Mouse (Mus musculus) midbrain, embryonic 15.5 days (tissue): ENCODE measurements around the gene Sc5d. TPM values are rescaled to one million over a fixed set of nuclear protein-coding genes. Genes with fewer than 3 reads are reported as not detected.

ENCODE experiments used
- ATAC-seq: fragments of 200-750 bp; cut with Nextera tagmentation; replicated peaks from 2 replicates; pipeline ENCODE4 v1.8.0; 2017; ENCODE audit warnings: moderate TSS enrichment
- H3K27ac ChIP-seq: fragments of 300-500 bp; sonication (generic); 2 replicates; pipeline ENCODE4 v1.5.1; 2015; ENCODE audit warnings: mild to moderate bottlenecking, inconsistent platforms
- H3K27me3 ChIP-seq: fragments of 300-500 bp; sonication (generic); replicated peaks from 2 replicates; pipeline ENCODE4 v1.6.1; 2015; ENCODE audit warnings: inconsistent platforms
- H3K36me3 ChIP-seq: fragments of 300-500 bp; sonication (generic); replicated peaks from 2 replicates; pipeline ENCODE4 v1.6.1; 2015; ENCODE audit warnings: inconsistent platforms
- H3K4me1 ChIP-seq: fragments of 300-500 bp; sonication (generic); 2 replicates; pipeline ENCODE4 v1.6.1; 2015; ENCODE audit warnings: inconsistent platforms
- H3K4me2 ChIP-seq: fragments of 300-500 bp; sonication (generic); 2 replicates; pipeline ENCODE4 v1.6.1; 2015; ENCODE audit warnings: inconsistent platforms, mild to moderate bottlenecking, moderate library complexity
- H3K4me3 ChIP-seq: fragments of 300-500 bp; sonication (generic); 2 replicates; pipeline ENCODE4 v1.5.1; 2015; ENCODE audit warnings: mild to moderate bottlenecking, inconsistent platforms
- H3K9ac ChIP-seq: fragments of 300-500 bp; sonication (generic); 2 replicates; pipeline ENCODE4 v1.6.1; 2015; ENCODE audit warnings: mild to moderate bottlenecking, inconsistent platforms
- H3K9me3 ChIP-seq: fragments of 300-500 bp; sonication (generic); 2 replicates; pipeline ENCODE4 v1.6.1; 2016; ENCODE audit warnings: inconsistent platforms
- WGBS: fragments of 180-500 bp; shearing (Covaris S2); methylation state at CpG from one replicate; pipeline ENCODE4 v1.1.7; 2015; ENCODE audit warnings: mixed read lengths; 5-methylcytosine and 5-hydroxymethylcytosine counted together
- polyA plus RNA-seq: library from polyadenylated mRNA; unstranded; fragments of >200 nt; fragmentation: Nextera tagmentation; extraction: Ambion mirVana; gene quantifications from 2 replicates; pipeline ENCODE4 v1.2.1, GENCODE M21; 2015

Gene Sc5d
- polyA plus RNA-seq, 1 experiment from 2014 or later, result 74.4 TPM

GRCm38 (mm10) chr9:42275027-42275760 lies 11.1 kb upstream of the Sc5d start:
- WGBS, result 69% methylated on average over 13 of the region's 13 CpGs
- H3K27ac ChIP-seq, result no peak overlapping the region
- no peaks in the 10 kb centered on the region for H3K9me3 ChIP-seq
- no peaks in the 10 kb centered on the region for H3K27me3 ChIP-seq
- H3K9ac ChIP-seq, result no peak overlapping the region
- no peak overlapping the region for H3K4me3 ChIP-seq
- no peak for ATAC-seq
- no peak overlapping the region for H3K4me2 ChIP-seq
- no peaks in the 10 kb centered on the region for H3K4me1 ChIP-seq
- no peaks in the 10 kb centered on the region for H3K36me3 ChIP-seq

- Histone ChIP-seq H3K4me1 (no peaks in the 10 kb centered on the region), H3K4me3 (no peak overlapping the region), H3K9ac (no peak overlapping the region), H3K36me3 (no peaks in the 10 kb centered on the region), H3K4me2 (no peak overlapping the region), H3K27ac (no peak overlapping the region), H3K27me3 (no peaks in the 10 kb centered on the region), H3K9me3 (no peaks in the 10 kb centered on the region)
- ATAC-seq, result no peak
- WGBS, result 94% methylated on average over 6 of the region's 6 CpGs
These were observed 9.7 kb upstream of the Sc5d start for GRCm38 (mm10) chr9:42273682-42274296.

- Histone ChIP-seq H3K27ac (no peak overlapping the region), H3K4me3 (no peak overlapping the region), H3K9me3 (no peaks in the 10 kb centered on the region), H3K36me3 (no peaks in the 10 kb centered on the region), H3K9ac (no peak overlapping the region), H3K4me2 (no peak overlapping the region), H3K4me1 (no peaks in the 10 kb centered on the region), H3K27me3 (no peaks in the 10 kb centered on the region)
- WGBS, result 83% methylated on average over 3 of the region's 3 CpGs
- ATAC-seq, result no peak
These were observed 9.1 kb upstream of the Sc5d start for GRCm38 (mm10) chr9:42273174-42273573.

- no peak overlapping the region for H3K27ac ChIP-seq
- ATAC-seq, result no peak
- WGBS, result 76% methylated on average over 4 of the region's 4 CpGs
- no peak overlapping the region for H3K4me2 ChIP-seq
- no peaks in the 10 kb centered on the region for H3K4me1 ChIP-seq
- H3K9ac ChIP-seq, result no peak overlapping the region
- no peaks in the 10 kb centered on the region for H3K9me3 ChIP-seq
- no peaks in the 10 kb centered on the region for H3K27me3 ChIP-seq
- no peak overlapping the region for H3K4me3 ChIP-seq
- no peaks in the 10 kb centered on the region for H3K36me3 ChIP-seq
These were observed 8.6 kb upstream of the Sc5d start for GRCm38 (mm10) chr9:42272690-42273089.

GRCm38 (mm10) chr9:42271456-42271855 lies 7.4 kb upstream of the Sc5d start:
- whole genome bisulfite sequencing, result 81% methylated on average over 5 of the region's 5 CpGs
- no peak overlapping the region for H3K27ac ChIP-seq
- ATAC-seq, result no peak

GRCm38 (mm10) chr9:42270617-42271016 lies 6.6 kb upstream of the Sc5d start:
- Histone ChIP-seq H3K36me3 (no peaks in the 10 kb centered on the region), H3K27me3 (no peaks in the 10 kb centered on the region), H3K9ac (no peak overlapping the region), H3K4me3 (no peak overlapping the region), H3K4me2 (no peak overlapping the region), H3K27ac (no peak overlapping the region), H3K9me3 (no peaks in the 10 kb centered on the region), H3K4me1 (peaks cover under 1% of the 10 kb centered on the region; the same call in 1 of the 2 replicates)
- whole genome bisulfite sequencing, result 90% methylated on average over 3 of the region's 3 CpGs
- no peak for ATAC-seq

More at GRCm38 (mm10) chr9:42271456-42271855, 7.4 kb upstream of the Sc5d start:
- H3K4me1 ChIP-seq, result no peaks in the 10 kb centered on the region
- H3K9ac ChIP-seq, result no peak overlapping the region
- no peak overlapping the region for H3K4me3 ChIP-seq
- H3K9me3 ChIP-seq, result no peaks in the 10 kb centered on the region
- H3K36me3 ChIP-seq, result no peaks in the 10 kb centered on the region
- H3K4me2 ChIP-seq, result no peak overlapping the region
- no peaks in the 10 kb centered on the region for H3K27me3 ChIP-seq

GRCm38 (mm10) chr9:42270081-42270480 lies 6.0 kb upstream of the Sc5d start:
- Histone ChIP-seq H3K4me1 (peaks cover 6% of the 10 kb centered on the region), H3K9ac (no peak overlapping the region), H3K4me3 (no peak overlapping the region), H3K27me3 (no peaks in the 10 kb centered on the region), H3K9me3 (no peaks in the 10 kb centered on the region), H3K4me2 (no peak overlapping the region), H3K27ac (no peak overlapping the region), H3K36me3 (no peaks in the 10 kb centered on the region)
- no peak for ATAC-seq
- 88% methylated on average over 5 of the region's 5 CpGs for WGBS

- no peak overlapping the region for H3K4me2 ChIP-seq
- H3K27me3 ChIP-seq, result no peaks in the 10 kb centered on the region
- no peaks in the 10 kb centered on the region for H3K9me3 ChIP-seq
- H3K27ac ChIP-seq, result no peak overlapping the region
- H3K4me3 ChIP-seq, result no peak overlapping the region
- 88% methylated on average over 5 of the region's 5 CpGs for WGBS
- H3K4me1 ChIP-seq, result peaks cover 13% of the 10 kb centered on the region
- no peaks in the 10 kb centered on the region for H3K36me3 ChIP-seq
- ATAC-seq, result no peak
- H3K9ac ChIP-seq, result no peak overlapping the region
These were observed 4.3 kb upstream of the Sc5d start for GRCm38 (mm10) chr9:42268371-42268770.

- 0 out of 2 replicates have a peak overlapping the region, but pooled peaks have one; percentile 65 for H3K4me2 ChIP-seq
- peaks cover 36% of the 10 kb centered on the region for H3K4me1 ChIP-seq
- 94% methylated on average over 4 of the region's 4 CpGs for WGBS
- no peak overlapping the region for H3K9ac ChIP-seq
- H3K27me3 ChIP-seq, result no peaks in the 10 kb centered on the region
- no peak overlapping the region for H3K4me3 ChIP-seq
- no peak overlapping the region for H3K27ac ChIP-seq
- no peak for ATAC-seq
- H3K36me3 ChIP-seq, result no peaks in the 10 kb centered on the region
- no peaks in the 10 kb centered on the region for H3K9me3 ChIP-seq
These were observed 1.3 kb upstream of the Sc5d start for GRCm38 (mm10) chr9:42265309-42265708.

- no peaks in the 10 kb centered on the region for H3K27me3 ChIP-seq
- H3K4me1 ChIP-seq, result peaks cover 36% of the 10 kb centered on the region
- no peaks in the 10 kb centered on the region for H3K9me3 ChIP-seq
- H3K9ac ChIP-seq, result peak overlapping the region; percentile 77
- peak; percentile 74 for ATAC-seq
- under 1% methylated on average over 18 of the region's 18 CpGs for WGBS
- H3K36me3 ChIP-seq, result peaks cover 5% of the 10 kb centered on the region; the same call in 1 of the 2 replicates
- peak overlapping the region; percentile 90 for H3K27ac ChIP-seq
- peak overlapping the region; percentile 65 for H3K4me2 ChIP-seq
- H3K4me3 ChIP-seq, result peak overlapping the region; percentile 77
These were observed 346 bp downstream of the Sc5d start for GRCm38 (mm10) chr9:42263709-42264111.

GRCm38 (mm10) chr9:42260481-42260880 lies 3.6 kb downstream of the Sc5d start:
- peaks cover 32% of the 10 kb centered on the region for H3K36me3 ChIP-seq
- H3K4me3 ChIP-seq, result no peak overlapping the region
- no peaks in the 10 kb centered on the region for H3K9me3 ChIP-seq
- H3K4me1 ChIP-seq, result peaks cover 34% of the 10 kb centered on the region
- no peak overlapping the region for H3K9ac ChIP-seq
- H3K27me3 ChIP-seq, result no peaks in the 10 kb centered on the region
- no peak for ATAC-seq
- no peak overlapping the region for H3K27ac ChIP-seq
- 89% methylated on average over 5 of the region's 5 CpGs for WGBS
- H3K4me2 ChIP-seq, result no peak overlapping the region

- H3K9me3 ChIP-seq, result no peaks in the 10 kb centered on the region
- H3K4me3 ChIP-seq, result no peak overlapping the region
- no peaks in the 10 kb centered on the region for H3K27me3 ChIP-seq
- peaks cover 6% of the 10 kb centered on the region; the same call in 1 of the 2 replicates for H3K36me3 ChIP-seq
- no peak overlapping the region for H3K27ac ChIP-seq
- no peak overlapping the region for H3K4me2 ChIP-seq
- H3K4me1 ChIP-seq, result no peaks in the 10 kb centered on the region
- ATAC-seq, result no peak
- 89% methylated on average over 6 of the region's 6 CpGs for WGBS
- H3K9ac ChIP-seq, result no peak overlapping the region
These were observed 14.9 kb downstream of the Sc5d start for GRCm38 (mm10) chr9:42249112-42249511.

- 86% methylated on average over 6 of the region's 6 CpGs for WGBS
These were observed 17.4 kb downstream of the Sc5d start for GRCm38 (mm10) chr9:42246688-42247087.

More at GRCm38 (mm10) chr9:42246688-42247087, 17.4 kb downstream of the Sc5d start:
- H3K27ac ChIP-seq, result no peak overlapping the region
- ATAC-seq, result no peak
- H3K4me2 ChIP-seq, result no peak overlapping the region
- no peaks in the 10 kb centered on the region for H3K4me1 ChIP-seq
- no peaks in the 10 kb centered on the region for H3K27me3 ChIP-seq
- H3K4me3 ChIP-seq, result no peak overlapping the region
- H3K9me3 ChIP-seq, result no peaks in the 10 kb centered on the region
- H3K36me3 ChIP-seq, result no peaks in the 10 kb centered on the region; the same call in 1 of the 2 replicates
- H3K9ac ChIP-seq, result no peak overlapping the region
